Mouse (Mus musculus) left cerebral cortex, adult 8-10 months (tissue): ENCODE data around the gene Nhsl1. TPM values are rescaled to one million over a fixed set of nuclear protein-coding genes. Genes with fewer than 3 reads are reported as not detected.
A peak's percentile ranks its signal among the peaks of the same experiment; 100 is the strongest.

Source experiments
- DNase-seq, 2 experiments: peaks; one replicate each; pipeline ENCODE4 v3.0.0; 2022; ENCODE audit warnings: low spot score in 2 of 2
- total RNA-seq, 4 experiments: library from RNA; stranded (reverse); gene quantifications; 2 replicates each; pipeline ENCODE4 v1.2.4; 2022

Gene Nhsl1
- total RNA-seq, 4 experiments from 2014 or later = 22.8 to 26.2 (median 23.7) TPM

DNA sequence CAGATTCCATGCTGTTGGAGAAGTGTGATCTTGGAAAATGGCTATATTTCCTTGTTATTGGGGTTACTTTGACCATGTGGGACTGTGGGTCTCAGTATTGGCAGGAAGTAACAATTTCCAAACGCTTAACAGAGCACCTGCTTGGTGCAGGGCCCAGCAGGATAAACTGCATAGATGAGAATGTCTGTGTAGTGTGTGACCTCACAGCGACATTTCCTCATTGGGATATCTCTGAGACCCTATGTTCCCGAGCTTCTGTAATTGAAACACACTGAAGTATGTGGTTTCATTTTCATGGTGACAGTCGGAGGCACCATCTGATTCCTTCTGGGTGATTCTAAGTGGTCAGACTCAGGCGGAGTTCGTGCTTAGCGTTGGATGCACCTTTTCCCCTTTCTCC is 75.5 kb downstream of the Nhsl1 start:
- DNase-seq = no peak

DNA sequence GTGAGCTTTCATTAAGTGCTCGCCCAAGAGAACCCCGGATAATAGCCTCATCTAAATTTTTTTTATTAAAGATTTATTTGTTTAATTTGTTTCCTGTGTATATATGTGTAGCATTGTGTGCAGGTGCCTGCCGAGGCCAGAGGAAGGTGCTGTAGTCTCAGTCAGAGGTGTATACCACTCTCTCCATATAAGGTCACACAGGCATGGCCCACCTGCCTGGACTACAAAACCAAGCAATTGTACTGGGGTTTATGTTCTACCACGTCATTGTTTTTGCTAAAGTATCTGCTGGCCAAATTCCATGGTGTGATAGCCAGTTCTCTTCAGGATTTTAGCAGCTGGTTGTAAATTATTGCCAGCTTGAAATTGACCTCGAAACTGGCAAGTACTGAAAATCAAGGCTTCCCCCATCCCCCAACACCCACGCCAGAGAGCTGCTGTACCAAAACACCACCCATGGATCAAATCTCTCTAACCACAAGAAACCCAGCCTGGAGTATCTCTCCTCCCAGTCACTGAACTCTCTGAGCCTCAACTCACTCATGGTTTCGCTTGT is 81.4 kb downstream of the Nhsl1 start:
- DNase-seq = no peak

DNA sequence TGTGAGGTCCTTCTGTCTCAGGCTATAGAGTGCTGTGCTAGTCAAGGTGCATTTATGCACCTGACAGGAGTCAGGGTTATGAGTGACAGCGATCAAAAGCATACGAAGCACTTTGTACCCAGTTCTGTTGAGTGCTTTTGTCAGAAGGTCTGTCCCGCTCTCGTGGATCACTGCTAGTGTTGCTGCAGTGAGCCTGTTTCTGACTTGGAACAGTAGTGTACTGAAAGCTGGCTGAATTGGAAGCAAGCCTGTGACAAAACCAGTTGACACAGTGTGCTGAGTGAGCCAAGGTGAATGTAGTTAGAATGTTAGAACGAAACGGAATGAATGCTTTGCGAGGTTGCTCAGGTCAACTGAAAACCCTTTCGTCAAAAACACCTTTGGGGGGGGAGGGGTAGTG is 82.2 kb downstream of the Nhsl1 start:
- DNase-seq = no peak

DNA sequence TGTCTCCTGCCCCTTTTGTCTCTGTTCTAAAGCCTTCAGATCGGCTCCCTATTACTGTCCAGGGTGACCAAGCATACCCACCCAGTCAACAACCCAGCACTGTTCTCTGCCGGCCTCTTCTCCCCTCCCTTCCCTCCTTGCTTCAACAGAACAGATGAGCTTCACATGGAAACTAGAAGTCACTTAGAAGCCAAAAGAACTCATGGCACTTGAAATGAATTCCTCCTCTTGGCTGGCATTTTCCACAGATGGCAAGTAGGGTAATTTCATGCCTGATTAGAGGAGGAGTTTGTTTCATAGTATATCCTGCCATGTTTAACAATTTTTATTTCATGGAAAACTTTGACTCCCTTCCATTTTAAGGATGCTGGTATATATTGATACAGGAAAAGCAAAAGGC is 85.2 kb downstream of the Nhsl1 start:
- no peak for DNase-seq

DNA sequence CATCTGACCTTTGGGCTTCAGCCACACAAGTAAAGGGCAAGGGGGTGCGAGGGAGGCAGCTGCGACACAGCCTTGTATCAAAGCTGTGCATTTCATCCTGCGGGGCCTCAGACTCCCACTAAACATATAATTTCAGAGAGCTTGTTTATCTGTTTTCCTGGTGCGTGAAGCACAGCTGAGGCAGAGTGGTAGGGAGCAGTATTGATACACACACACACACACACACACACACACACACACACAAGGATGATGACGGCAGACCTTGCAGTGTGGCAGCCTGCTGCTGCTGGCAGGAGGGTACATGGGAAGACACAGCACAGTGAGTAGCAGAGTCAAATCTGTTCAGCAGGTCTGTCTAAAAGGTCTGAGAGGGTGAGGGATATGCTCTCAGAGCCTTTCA is 85.9 kb downstream of the Nhsl1 start:
- DNase-seq = no peak

DNA sequence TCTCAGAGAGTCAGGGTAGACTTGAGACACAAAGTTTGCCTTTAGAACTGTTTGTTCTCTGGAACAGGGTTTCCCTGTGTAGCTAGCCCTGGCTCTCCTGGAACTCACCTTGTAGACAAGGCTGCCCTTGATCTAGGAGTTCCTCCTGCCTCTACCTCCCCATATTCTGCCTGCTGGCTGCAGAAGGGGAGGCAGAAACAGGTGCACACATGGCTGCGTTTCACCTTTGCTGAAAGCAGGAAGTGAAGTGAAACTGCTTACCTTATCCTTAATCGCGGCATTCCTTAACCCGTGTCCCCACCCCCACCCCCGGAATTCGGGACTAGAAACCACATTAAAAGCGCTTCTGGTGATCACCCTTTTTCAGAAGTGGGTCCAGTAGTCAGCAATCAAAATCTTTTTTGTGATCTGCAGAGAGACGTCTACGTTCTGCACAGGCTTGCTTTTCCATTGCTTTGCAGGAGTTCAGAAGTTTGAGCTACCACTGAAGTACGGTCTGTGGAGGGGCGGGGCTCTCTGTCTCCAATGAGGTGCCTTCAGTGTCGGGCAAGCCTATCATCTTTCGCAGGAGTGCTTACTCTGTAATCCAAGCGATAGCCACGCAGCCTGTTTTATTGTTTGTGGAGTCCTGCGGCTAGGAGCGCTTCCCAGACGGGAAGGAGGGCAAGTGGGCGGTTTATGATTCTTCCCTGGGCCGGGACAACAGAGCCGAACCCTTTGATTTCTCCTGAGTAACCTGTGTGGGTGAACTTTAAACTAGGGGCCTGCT is 88.5 kb downstream of the Nhsl1 start:
- peak in 1 of 2 experiments; percentile 19 for DNase-seq

DNA sequence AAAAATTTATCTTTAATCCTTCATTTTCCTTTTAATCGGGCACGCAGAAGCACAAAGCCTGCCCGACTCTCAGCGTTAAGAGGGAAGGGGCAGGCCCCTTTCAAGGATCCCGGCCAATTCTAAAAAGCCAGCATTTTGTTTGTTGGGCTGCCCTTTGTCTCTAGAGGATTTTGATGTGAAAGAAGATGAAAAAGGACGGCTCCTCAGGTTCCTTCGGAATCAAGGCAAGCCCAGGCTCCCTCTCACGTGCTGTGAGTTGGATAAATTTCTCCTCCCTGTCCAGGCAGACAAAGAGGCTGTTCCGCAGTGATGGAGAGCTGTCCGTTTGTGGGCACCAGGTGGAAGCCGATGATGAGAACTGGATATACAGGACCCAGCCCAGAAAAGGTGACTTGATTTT is 89.3 kb downstream of the Nhsl1 start:
- DNase-seq = no peak

DNA sequence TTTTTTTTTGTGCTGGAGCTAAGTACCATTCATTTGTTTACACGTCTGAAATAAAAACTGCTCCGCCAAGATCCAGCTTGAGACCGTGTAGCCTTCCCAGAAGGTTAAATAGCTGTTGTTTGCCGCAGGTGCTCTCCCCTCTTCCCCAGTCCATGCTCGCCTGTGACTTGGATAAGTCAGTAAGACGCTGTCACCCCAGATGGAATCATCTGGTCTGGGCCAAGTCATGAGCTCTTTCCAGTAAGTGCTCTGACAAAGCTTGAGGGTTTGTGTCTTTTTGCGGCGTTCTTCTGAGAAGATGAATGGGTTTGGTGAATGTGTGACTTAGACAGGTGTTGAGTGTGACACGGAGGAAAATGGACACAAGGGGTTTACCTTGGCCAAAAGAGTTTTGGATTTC is 89.8 kb downstream of the Nhsl1 start:
- DNase-seq = no peak

DNA sequence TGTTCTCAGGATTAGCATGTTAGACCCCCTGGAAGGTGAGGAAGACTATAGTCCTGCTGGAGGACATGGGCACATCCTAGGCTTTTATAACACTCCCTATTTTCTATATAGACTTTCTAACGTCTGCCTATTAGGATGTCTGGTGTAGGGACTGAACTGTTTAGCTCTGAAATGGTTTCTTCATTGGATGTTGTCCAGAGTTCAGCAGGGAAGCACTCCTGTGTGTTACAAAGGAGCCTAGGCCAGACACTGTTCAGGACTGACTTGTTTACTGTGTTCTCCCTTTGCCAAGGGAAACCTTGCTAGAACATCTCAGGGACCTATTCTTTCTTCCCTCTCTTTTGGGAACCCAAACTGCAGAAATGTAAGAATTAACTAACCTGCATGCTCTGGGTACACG is 90.3 kb downstream of the Nhsl1 start:
- no peak for DNase-seq

DNA sequence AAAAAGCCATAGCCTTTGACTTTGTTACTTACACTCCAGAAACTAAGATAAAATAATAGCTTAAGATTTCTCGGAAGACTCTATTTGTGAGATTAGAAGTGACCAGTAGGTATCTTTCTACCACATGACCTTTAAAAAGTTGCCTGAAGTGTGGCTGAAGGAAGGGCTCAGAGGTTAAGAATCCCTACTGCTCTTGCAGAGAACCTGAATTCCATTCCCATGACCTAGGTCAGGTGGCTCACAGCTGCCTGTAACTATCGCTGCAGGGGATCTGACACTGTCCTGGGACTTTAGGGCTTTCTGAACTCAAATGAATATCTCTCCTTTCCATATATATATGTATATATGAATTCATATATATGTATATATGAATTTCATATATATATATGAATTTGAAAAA is 92.5 kb downstream of the Nhsl1 start:
- DNase-seq = no peak

DNA sequence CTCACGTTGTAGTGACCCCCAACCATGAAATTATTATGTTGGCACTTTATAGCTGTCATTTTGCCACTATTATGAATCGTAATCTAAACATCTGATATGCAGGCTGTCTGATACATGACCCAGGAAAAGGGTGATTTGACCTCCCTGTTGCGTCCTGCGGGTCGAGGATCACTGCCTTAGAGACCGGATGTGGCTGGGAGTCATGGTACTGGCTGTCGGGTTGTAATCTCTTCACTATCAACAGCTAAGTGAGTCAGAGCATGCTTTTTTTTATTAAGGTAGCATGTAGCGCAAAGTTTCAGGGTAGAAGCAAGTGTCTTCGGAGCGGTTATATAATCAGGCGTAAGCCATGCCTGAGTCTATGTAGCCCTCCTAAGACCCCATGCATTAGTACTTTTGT is 97.2 kb downstream of the Nhsl1 start:
- no peak for DNase-seq

DNA sequence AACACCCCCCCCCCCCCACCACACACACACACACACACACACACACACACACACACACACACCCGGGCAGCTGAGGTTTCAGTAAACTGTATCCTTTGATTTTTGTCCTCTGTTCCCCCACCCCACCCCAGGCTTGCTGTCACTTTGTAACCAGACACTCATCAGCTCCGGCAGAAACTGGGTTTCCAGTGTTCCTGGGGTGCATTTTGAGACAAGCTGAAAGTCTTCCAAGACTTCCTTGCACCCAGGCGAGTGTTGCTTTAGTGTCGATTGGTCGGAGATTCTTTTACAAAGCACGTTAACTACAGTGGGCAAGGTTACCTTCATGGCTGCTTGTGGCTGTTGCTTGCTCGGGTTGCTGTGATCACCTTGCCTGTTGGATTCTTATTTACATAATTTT is 99.4 kb downstream of the Nhsl1 start:
- DNase-seq = no peak

DNA sequence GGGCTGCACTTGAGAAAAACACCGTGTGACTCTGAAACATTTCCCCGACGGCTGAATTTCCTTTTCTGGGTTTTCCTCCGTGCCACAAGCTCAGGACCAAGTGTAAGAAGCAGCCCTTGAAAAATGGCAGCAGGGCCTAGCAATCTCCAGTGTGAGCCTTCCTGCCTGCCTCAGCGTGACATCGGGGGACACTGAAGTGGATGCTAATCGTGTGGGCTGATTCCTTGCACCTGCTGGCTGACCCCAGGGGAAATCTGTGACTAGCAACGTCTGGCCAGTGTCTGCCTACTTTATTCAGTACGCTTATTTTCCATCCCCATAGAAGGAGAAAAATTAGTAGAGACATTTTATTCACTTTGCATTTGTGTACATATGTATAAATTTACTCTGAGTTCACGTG is 100.7 kb downstream of the Nhsl1 start:
- DNase-seq = no peak

DNA sequence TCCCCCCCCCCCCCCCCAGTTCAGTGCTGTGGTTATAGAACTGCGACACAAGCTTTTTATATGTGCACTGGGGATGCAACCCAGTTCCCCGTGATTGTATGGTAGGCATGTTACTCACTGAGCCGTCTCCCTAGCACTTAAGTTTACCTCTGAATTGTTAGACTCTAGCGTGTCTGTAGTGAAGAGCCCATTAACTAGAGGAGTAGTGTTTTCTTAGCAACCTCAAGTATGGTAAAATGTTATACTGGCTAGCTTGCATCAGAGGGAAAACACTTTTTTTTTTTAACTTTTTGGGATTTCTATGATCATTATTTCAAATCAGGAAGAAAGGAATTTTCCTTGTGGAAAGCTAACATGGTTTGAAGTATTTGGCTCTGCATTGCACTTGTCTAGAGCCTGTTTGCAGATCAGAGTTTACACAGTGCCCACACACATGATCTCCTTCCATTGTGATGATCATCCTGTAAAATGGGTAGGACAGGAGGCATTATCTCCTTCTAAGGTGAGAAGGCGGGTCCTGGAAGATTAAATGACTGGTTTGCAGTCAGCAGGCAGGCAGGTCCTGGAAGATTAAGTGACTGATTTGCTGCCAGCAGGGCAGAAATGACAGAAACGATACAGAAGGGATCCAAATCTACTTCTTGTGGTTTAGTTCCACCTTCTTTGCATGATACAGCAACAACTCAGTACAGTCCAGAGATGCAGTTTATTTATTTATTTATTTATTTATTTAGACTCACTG is 101.6 kb downstream of the Nhsl1 start:
- DNase-seq = no peak

DNA sequence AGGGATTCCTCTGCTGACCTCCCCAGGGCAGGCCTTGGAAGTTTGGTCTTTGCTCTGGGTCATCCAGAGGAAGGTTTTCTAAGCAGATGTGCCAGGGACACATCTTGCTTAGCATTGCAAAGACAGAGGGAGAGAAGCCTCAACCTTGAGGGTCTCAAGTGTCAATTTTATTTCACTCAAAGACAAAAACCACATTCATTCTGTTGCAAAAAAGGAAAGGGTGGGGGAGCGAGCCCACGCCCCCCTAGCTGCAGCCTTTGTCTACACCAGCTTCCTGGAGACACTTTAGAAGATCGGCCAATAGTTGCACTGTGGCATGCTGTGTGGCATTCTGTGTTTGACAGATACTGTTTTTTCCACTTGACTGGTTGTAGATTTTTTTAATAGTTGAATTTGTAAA is 104.2 kb downstream of the Nhsl1 start:
- DNase-seq = no peak

DNA sequence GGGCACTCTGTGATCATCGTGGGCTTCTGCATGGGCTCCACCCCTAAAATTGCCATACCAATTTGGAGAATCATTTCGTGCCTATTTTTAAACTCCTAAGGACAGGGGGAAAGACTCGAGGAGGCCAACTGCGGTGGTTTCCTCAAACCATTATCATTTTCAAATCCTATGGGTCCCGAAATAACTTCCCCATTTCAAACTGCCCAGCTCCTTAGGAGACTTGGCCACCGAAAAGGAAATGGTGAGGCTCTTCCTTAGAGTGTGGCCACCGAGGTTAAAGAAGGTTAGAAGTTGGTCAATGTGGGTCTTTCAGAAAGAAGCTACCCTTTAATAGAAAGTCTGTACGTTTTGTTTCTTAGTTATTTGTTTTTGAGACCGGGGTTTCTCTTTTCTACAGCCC is 104.8 kb downstream of the Nhsl1 start:
- DNase-seq = no peak

DNA sequence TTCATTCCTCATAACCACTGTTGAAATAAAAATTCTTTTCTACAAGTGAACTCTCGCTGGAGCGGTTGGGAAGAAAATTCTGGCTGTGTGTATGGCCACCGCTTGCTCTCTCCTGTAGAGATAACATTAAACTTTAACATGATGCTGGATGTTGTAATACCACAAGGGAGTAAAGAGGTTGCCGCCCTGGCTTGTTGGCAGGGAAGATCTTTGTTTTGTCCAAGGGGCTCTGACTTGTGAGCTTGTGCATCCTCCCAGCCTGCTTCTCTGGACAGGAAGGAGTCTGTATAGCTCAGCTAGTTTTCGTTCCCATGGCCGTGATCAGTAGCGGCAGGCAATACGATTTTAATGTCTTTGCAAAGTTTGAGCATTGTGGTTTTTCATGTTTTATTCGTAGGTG is 109.1 kb downstream of the Nhsl1 start:
- DNase-seq = no peak

DNA sequence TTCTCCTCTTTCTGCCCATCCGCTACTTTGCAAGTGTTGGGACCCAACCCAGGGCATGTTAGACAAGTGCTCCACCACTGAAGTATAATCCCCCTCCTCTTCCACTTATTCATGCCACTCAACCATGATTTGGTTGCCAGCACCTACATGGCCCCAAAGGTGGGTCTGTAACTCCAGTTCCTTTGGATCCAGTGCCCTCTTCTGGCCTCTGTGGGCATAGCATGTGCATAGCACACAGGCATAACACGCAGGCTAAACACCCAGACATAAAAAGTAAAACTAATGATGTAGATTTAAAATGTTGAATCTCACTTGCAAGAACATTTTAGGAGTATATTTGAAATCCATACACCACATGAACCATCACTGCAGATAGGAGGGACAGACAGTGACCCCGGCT is 110.7 kb downstream of the Nhsl1 start:
- no peak for DNase-seq

DNA sequence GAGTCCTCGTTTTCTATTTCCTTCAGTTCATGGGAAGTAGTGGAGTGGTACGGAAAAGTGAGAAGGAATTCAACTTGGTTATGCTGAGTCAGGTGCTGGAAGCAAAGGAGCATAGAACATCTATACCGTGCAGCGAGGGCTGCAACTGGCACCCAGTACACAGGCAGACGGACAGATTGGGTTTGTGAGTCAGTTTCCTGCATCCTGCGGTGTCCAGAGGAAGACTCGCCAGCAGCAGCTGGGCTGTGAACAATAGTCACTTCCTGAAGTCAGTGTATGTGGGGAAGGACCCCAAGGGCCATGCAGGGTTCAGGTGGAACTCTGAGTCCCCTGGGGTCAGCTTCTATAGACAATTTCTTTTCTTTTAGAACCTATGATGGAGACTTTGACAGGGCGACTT is 111.4 kb downstream of the Nhsl1 start:
- no peak for DNase-seq

DNA sequence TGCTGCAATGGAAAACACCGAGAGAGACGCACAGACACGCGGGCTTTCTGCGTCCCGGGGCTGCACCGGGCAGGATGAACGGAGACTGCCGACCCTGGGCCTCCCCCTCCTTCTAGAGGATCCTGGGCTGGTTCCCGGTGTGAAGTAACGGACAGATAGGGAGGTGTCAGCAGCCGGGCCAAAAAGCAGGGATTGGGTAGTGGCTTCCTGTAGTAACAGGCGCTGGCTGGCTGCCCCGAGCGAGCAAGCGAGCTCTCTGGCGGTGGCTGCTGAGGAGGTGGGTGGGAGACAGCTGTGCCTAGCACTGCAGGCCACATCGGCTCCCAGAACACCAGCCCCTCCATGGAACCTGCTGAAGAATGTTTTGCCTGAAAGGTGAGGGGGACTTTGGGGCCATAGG is 112.2 kb downstream of the Nhsl1 start:
- DNase-seq = peak in 1 of 2 experiments; percentile 35

DNA sequence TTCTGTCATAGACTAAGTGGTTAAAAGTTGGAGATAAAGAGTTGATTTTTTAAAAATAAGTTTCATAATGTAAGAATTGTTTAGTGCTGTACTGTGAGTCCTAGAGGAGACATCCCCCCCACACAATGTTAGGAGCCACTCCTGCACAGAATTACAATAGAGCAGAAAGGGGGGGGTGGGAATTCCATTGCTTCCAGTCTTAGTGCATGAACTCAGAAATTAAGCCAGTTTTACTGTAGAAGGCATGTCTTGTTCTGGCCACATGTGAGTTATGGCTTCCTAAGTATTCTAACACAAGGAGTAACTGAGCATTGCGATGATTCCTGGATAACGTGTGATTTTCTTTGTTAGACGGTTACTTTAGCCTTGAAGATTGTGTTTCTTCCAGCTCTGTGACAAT is 112.8 kb downstream of the Nhsl1 start:
- DNase-seq = no peak

DNA sequence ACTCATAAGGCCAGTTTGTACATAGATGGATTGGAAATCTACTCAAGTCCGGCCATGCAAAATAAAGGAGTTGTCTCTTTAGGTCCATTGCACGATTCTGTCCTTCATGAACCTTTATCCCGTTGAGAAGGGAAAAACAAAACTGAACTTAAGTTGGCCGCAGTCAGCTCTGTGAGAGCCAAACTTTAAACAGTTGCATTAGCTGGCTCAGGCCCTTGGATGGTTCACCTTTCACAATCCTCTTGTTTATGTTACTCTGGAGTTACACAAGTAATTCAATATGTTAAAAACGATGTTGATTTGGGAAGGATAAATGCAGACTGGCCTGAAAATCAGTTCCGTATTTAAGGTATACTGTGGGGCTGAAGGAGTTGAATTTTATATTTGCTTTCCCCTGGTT is 116.7 kb downstream of the Nhsl1 start:
- no peak for DNase-seq

DNA sequence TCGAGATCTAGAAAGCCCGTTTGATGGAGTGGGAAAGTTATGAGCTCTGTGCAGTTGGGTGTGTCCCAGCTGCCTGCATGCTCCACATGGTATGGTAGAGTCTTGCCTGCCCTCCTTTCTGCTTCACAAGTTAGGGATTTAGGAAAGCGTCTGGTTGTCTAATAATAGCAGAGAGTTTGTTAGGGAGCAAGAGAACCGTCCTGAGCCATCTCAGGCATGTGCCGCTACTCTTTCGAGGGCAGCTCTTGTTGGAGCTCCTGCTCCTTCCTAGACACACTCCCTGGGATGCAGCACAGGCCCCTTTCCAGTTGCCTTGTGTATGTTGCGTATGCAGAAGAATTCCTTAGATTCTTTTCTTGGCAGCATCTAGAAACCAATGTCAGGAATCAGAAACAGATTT is 117.2 kb downstream of the Nhsl1 start:
- DNase-seq = no peak
